Mouse (Mus musculus) right cerebral cortex, postnatal 10 days (tissue): ENCODE data around the gene Gm10188.
A peak's percentile ranks its signal among the peaks of the same experiment; 100 is the strongest.

ENCODE experiments used
- DNase-seq, 2 experiments: peaks; one replicate each; pipeline ENCODE4 v3.0.0; 2021; ENCODE audit warnings: low spot score in 2 of 2

The Gm10188 gene

DNA sequence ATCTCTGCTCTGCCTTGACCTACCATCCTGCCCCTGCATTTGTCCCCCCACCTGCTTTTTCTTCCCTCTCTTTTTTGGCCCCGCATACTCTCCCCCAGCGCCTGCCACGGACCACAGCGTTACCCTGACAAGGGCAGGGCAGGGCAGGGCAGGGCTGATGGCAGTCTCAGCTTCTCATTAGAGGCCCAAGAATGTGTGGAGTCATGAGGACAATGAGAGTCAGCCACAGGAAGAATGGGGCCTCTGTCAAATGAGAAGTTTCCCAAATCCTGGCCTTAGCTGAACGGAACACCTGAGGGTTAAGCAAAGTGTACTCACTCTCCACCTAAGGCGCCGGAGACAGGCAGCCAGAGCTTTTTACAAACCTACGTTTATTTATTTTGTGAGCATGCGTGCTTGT, 34.5 kb downstream of the Gm10188 start:
- no peak for DNase-seq

- DNase-seq: no peak
Observed at GRCm38 (mm10) chr1:132194624-132195023, 34.9 kb downstream of the Gm10188 start.

DNA sequence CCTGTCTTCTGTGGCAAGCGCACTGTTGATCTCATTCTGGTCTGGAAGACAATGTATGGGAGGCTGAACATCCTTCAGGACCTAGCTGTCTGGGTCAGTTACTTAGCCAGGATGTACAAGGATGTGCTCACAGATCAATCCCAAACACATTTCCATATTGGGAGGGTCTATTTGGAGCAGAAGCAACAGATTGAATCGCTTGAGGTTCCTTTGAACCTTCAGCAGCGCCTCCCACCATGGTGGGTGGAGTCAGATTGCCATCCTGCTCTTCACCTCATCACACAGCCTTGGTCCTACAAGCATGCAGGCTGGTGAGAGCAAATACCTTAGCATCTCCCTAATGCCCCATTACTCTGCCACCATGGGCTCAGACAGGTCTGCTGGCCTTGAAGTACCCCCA, 35.8 kb downstream of the Gm10188 start:
- DNase-seq: no peak

DNA sequence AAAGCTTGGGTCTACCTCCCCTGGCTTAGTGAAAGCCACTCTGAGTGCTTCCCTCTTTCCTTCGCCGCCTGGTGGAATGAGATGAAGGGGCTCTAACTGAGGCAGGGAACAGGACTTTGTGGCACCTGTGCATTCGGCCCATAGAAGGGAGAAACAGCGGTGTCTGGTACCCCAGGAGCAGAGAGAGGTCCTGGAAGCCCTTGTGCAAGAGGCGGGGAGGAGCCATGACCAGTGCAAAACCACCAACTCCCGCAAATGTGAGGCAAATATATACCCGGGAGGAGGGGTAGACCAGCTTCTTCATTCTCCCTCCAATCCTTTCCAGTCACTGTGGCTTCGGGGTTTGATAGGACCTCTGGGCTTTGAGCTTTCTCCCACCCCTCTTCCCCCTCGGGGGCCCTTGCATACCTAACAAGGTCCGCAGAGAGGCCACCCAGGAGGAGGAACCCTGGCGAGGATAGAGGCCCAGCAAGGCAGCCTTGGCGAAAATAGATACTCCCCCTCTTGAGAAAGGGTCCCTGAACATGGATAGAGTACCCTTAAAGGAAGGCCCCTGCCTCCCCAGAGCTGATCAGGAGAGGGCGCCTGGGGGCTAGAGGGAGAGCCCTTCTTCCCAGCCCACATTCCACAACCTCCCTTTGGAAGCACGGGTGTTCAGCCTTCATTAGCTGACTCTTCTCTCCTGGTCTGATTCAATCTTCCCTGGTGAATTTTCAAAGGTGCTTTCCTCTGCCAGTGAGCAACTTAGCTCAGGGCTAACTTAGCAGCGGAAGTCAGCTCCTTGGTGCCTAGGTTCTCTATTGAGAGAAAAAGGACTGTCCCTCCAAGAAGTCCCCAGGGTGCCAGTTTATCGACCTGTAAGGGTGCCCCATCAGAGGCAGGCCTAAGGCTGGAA, 37.5 kb downstream of the Gm10188 start:
- peak; percentile 32 to 58 for DNase-seq

GRCm38 (mm10) chr1:132191093-132191785, 38.3 kb downstream of the Gm10188 start, which contains the start of the genes Lemd1 and AC124108.1:
Gene Lemd1 (plus strand): TSS chr1:132191431.
Gene AC124108.1 (plus strand): TSS chr1:132191457.
- peak; percentile 42 to 47 for DNase-seq

- DNase-seq: peak; percentile 32 to 35
Observed at GRCm38 (mm10) chr1:132190621-132191092, 38.9 kb downstream of the Gm10188 start.

DNA sequence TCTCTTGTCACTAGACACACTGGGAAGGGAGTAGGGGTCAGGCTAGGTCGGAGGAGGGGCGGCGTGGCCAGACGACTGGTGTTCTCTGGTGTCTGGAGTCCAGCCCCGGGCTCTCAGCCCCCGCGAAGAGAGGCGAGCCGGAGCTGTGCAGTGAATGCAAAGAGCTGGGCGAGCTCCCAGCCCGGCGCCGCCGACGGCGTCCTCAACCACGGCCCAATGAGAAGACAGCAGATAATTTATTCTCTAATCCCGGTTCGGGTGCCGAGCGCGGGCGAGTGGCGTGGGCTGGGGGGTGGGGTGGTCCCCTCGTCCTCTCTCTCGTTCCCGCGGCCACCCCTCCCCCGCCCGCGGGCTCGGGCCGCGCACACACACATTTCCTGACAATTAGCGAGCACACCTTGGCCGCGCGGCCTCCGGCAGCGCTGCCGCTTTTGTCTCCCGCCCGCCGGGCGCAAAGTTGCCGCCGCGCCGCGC, 39.5 kb downstream of the Gm10188 start:
- DNase-seq: peak; percentile 83

- no peak for DNase-seq
Observed at GRCm38 (mm10) chr1:132189231-132189630, 40.3 kb downstream of the Gm10188 start.

GRCm38 (mm10) chr1:132188442-132189066, 41.0 kb downstream of the Gm10188 start:
- DNase-seq: no peak

- DNase-seq: peak in 1 of 2 experiments; percentile 42
Observed at GRCm38 (mm10) chr1:132186303-132186702, 43.3 kb downstream of the Gm10188 start.
